Mouse (Mus musculus) Muller cell, postnatal 12 days (primary cell): ENCODE results near the gene Pde4d.
A peak's percentile ranks its signal among the peaks of the same experiment; 100 is the strongest.

Experiments used
- DNase-seq: peaks from one replicate; pipeline ENCODE4 v3.0.0-alpha.2; 2015; ENCODE audit errors: inconsistent ontology term

Gene Pde4d

GRCm38 (mm10) chr13:109024703-109025102 is 575.0 kb downstream of the Pde4d start:
- no peak for DNase-seq

- DNase-seq: no peak
Observed at GRCm38 (mm10) chr13:109047126-109047525, 597.4 kb downstream of the Pde4d start.

- no peak for DNase-seq
Observed at GRCm38 (mm10) chr13:109052805-109053204, 603.1 kb downstream of the Pde4d start.

- DNase-seq: peak; percentile 51
Observed at GRCm38 (mm10) chr13:109053242-109054018, 603.7 kb downstream of the Pde4d start.

- DNase-seq: no peak
Observed at GRCm38 (mm10) chr13:109058045-109058444, 608.3 kb downstream of the Pde4d start.

GRCm38 (mm10) chr13:109066581-109067159 is 616.9 kb downstream of the Pde4d start:
- no peak for DNase-seq

GRCm38 (mm10) chr13:109068258-109069219 is 618.8 kb downstream of the Pde4d start:
- no peak for DNase-seq

- no peak for DNase-seq
Observed at GRCm38 (mm10) chr13:109073371-109073770, 623.6 kb downstream of the Pde4d start.

GRCm38 (mm10) chr13:109074078-109074477 is 624.3 kb downstream of the Pde4d start:
- DNase-seq: no peak

GRCm38 (mm10) chr13:109092654-109093053 is 642.9 kb downstream of the Pde4d start:
- DNase-seq: no peak

- DNase-seq: no peak
Observed at GRCm38 (mm10) chr13:109096654-109097053, 646.9 kb downstream of the Pde4d start.

- DNase-seq: no peak
Observed at GRCm38 (mm10) chr13:109116004-109116341, 666.2 kb downstream of the Pde4d start.

GRCm38 (mm10) chr13:109116342-109117201 is 666.8 kb downstream of the Pde4d start:
- peak; percentile 75 for DNase-seq

GRCm38 (mm10) chr13:109117210-109117791 is 667.6 kb downstream of the Pde4d start:
- no peak for DNase-seq

GRCm38 (mm10) chr13:109118296-109118800 is 668.6 kb downstream of the Pde4d start:
- DNase-seq: no peak

- DNase-seq: no peak
Observed at GRCm38 (mm10) chr13:109121867-109122266, 672.1 kb downstream of the Pde4d start.

GRCm38 (mm10) chr13:109136405-109136804 is 686.7 kb downstream of the Pde4d start:
- peak; percentile 43 for DNase-seq

- DNase-seq: no peak
Observed at GRCm38 (mm10) chr13:109158703-109159102, 709.0 kb downstream of the Pde4d start.

GRCm38 (mm10) chr13:109168556-109169334 is 719.0 kb downstream of the Pde4d start:
- DNase-seq: no peak

- DNase-seq: no peak
Observed at GRCm38 (mm10) chr13:109169335-109169606, 719.5 kb downstream of the Pde4d start.
